Mouse (Mus musculus) spleen, postnatal 0 days (tissue): Measurements from ENCODE around the gene Entpd4b. TPM values are rescaled to one million over a fixed set of nuclear protein-coding genes. Genes with fewer than 3 reads are reported as not detected.

Experiments used
- polyA plus RNA-seq: library from polyadenylated mRNA; unstranded; fragments of >200 nt; fragmentation: Nextera tagmentation; extraction: Ambion mirVana; gene quantifications from 2 replicates; pipeline ENCODE4 v1.2.1, GENCODE M21; 2015

The Entpd4b gene
- 3.8 and 4.8 TPM in 2 replicates for polyA plus RNA-seq

GRCm38 (mm10) chr14:69555110-69555831, at the start of gene Entpd4b:
TSS of gene Entpd4b (plus strand) at chr14:69555424.

GRCm38 (mm10) chr14:69512449-69512848, 42.8 kb upstream of the Entpd4b start, which contains the start of gene Gm27179:
TSS of gene Gm27179 (minus strand) at chr14:69512549.

Other genes starting within 250 kb of the Entpd4b start
- not detected in 2 replicates for gene Gm16867, start 52.1 kb upstream of the Entpd4b start, polyA plus RNA-seq
- gene Gm27179, start 42.9 kb upstream of the Entpd4b start, polyA plus RNA-seq: not detected in 2 replicates